Mouse (Mus musculus): ENCODE data around the gene Hist1h4f. TPM values are rescaled to one million over a fixed set of nuclear protein-coding genes. Genes with fewer than 3 reads are reported as not detected.

Gene Hist1h4f
- polyA plus RNA-seq, 1 experiment from 2014 or later = 2.4 TPM

DNA sequence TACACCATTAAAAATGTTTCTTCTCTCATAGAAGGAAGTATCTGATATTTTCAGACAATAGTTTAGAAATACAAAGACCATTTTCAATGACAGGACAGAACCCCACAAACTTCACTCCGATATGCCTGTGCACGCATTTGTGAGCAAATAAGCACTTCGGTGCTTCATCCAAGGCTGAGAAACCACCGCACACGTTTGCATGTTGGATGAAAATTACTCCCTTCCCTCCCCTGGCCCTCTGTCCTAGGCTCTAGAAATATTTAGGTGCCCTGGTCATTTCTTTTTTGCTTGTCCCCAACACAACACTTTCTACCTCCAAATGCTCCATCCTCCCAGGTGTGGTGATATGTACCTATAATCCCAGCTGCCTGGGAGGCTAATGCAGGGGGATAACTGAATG lies 49.9 kb downstream of the Hist1h4f start:
- no peaks in the 10 kb centered on the region for H3K36me3 ChIP-seq (ENCODE audit: control insufficient read depth, insufficient read depth)
- H3K9ac ChIP-seq (ENCODE audit: low read depth, low read length) = no peak overlapping the region; the same call in 1 of the 2 replicates
- no peaks in the 10 kb centered on the region for H3K27me3 ChIP-seq (ENCODE audit: control insufficient read depth, insufficient read depth, low read depth, low read length)
- peaks cover 44% of the 10 kb centered on the region for H3K4me1 ChIP-seq (ENCODE audit: control insufficient read depth, low read depth, low read length)
- H3K4me3 ChIP-seq (ENCODE audit: low read depth, low read length) = peak overlapping the region; percentile 26
- H3K4me2 ChIP-seq (ENCODE audit: low read depth, low read length) = peak overlapping the region; percentile 56
- ATAC-seq (ENCODE audit: low read depth) = no peak
- WGBS (ENCODE audit: insufficient replicate concordance) = 26% methylated on average over 5 of the region's 5 CpGs
- no peak overlapping the region for H3K27ac ChIP-seq (ENCODE audit: low read length)
- H3K9me3 ChIP-seq (replicated peaks; ENCODE audit: control insufficient read depth, low read length) = no peaks in the 10 kb centered on the region

Small RNA genes within 50 kb of the gene (microRNA-seq; reads per million reads assigned to microRNA genes)
- gene Gm44297 (not detected), gene Gm44359 (not detected), gene Gm44394 (not detected), gene n-TStga1 (3.4 reads per million, percentile 11 among the genes with 10 or more reads in this experiment)

Other genes starting within 250 kb of the Hist1h4f start
- 12.0 and 13.1 TPM in 2 replicates for gene Zfp322a, start 182.4 kb downstream of the Hist1h4f start, polyA plus RNA-seq (2015; fragmentation: Nextera tagmentation; extraction: Ambion mirVana)
- gene Abt1, start 127.8 kb downstream of the Hist1h4f start, polyA plus RNA-seq (2015; fragmentation: Nextera tagmentation; extraction: Ambion mirVana) = 4.5 TPM in 2 replicates
- 1.9 and 2.0 TPM in 2 replicates for gene Btn1a1, start 85.7 kb downstream of the Hist1h4f start, polyA plus RNA-seq (2015; fragmentation: Nextera tagmentation; extraction: Ambion mirVana)
- not detected in 2 replicates for gene Btn2a2, start 62.8 kb downstream of the Hist1h4f start, polyA plus RNA-seq (2015; fragmentation: Nextera tagmentation; extraction: Ambion mirVana)
- 5.5 and 9.8 TPM in 2 replicates for gene Hist1h4h, start 20.6 kb downstream of the Hist1h4f start, polyA plus RNA-seq (2015; fragmentation: Nextera tagmentation; extraction: Ambion mirVana)
- 2.0 and 6.7 TPM in 2 replicates for gene Hist1h2af, start 17.7 kb downstream of the Hist1h4f start, polyA plus RNA-seq (2015; fragmentation: Nextera tagmentation; extraction: Ambion mirVana)
- gene Hist1h3g, start 16.2 kb downstream of the Hist1h4f start, polyA plus RNA-seq (2015; fragmentation: Nextera tagmentation; extraction: Ambion mirVana) = 11.0 and 14.8 TPM in 2 replicates
- 1.1 and 1.8 TPM in 2 replicates for gene Hist1h2bh, start 8.3 kb downstream of the Hist1h4f start, polyA plus RNA-seq (2015; fragmentation: Nextera tagmentation; extraction: Ambion mirVana)
- gene Hist1h3f, start 7.6 kb downstream of the Hist1h4f start, polyA plus RNA-seq (2015; fragmentation: Nextera tagmentation; extraction: Ambion mirVana) = 1.2 and 1.4 TPM in 2 replicates
- 1.2 and 1.4 TPM in 2 replicates for gene Hist1h1d, start 1.6 kb upstream of the Hist1h4f start, polyA plus RNA-seq (2015; fragmentation: Nextera tagmentation; extraction: Ambion mirVana)
- 3.4 and 4.2 TPM in 2 replicates for gene Hist1h3e, start 10.7 kb upstream of the Hist1h4f start, polyA plus RNA-seq (2015; fragmentation: Nextera tagmentation; extraction: Ambion mirVana)
- 63.6 and 96.6 TPM in 2 replicates for gene Hist1h2ae, start 19.6 kb upstream of the Hist1h4f start, polyA plus RNA-seq (2015; fragmentation: Nextera tagmentation; extraction: Ambion mirVana)
- gene Hist1h2bg, start 19.7 kb upstream of the Hist1h4f start, polyA plus RNA-seq (2015; fragmentation: Nextera tagmentation; extraction: Ambion mirVana) = 10.6 and 13.5 TPM in 2 replicates
- gene Hist1h2bf, start 22.5 kb upstream of the Hist1h4f start, polyA plus RNA-seq (2015; fragmentation: Nextera tagmentation; extraction: Ambion mirVana) = 3.7 and 5.9 TPM in 2 replicates
- 2.2 and 3.8 TPM in 2 replicates for gene Hist1h2ad, start 22.7 kb upstream of the Hist1h4f start, polyA plus RNA-seq (2015; fragmentation: Nextera tagmentation; extraction: Ambion mirVana)
- gene Hist1h3d, start 24.1 kb upstream of the Hist1h4f start, polyA plus RNA-seq (2015; fragmentation: Nextera tagmentation; extraction: Ambion mirVana) = 6.6 and 7.7 TPM in 2 replicates
- 126 and 155 TPM in 2 replicates for gene Hist1h4d, start 29.9 kb upstream of the Hist1h4f start, polyA plus RNA-seq (2015; fragmentation: Nextera tagmentation; extraction: Ambion mirVana)
- gene Hist1h2be, start 69.5 kb upstream of the Hist1h4f start, polyA plus RNA-seq (2015; fragmentation: Nextera tagmentation; extraction: Ambion mirVana) = 1.9 and 2.0 TPM in 2 replicates
- 23.6 and 27.8 TPM in 2 replicates for gene Hist1h1e, start 70.9 kb upstream of the Hist1h4f start, polyA plus RNA-seq (2015; fragmentation: Nextera tagmentation; extraction: Ambion mirVana)
- gene Hist1h2ac, start 132.3 kb upstream of the Hist1h4f start, polyA plus RNA-seq (2015; fragmentation: Nextera tagmentation; extraction: Ambion mirVana) = 1.2 and 1.5 TPM in 2 replicates
- gene Hist1h2bc, start 132.6 kb upstream of the Hist1h4f start, polyA plus RNA-seq (2015; fragmentation: Nextera tagmentation; extraction: Ambion mirVana) = 202 and 220 TPM in 2 replicates
- 0.13 TPM in 1 of 2 replicates, not detected in the other for gene Hist1h1t, start 144.2 kb upstream of the Hist1h4f start, polyA plus RNA-seq (2015; fragmentation: Nextera tagmentation; extraction: Ambion mirVana)
- gene Hist1h4c, start 146.8 kb upstream of the Hist1h4f start, polyA plus RNA-seq (2015; fragmentation: Nextera tagmentation; extraction: Ambion mirVana) = 6.3 and 8.9 TPM in 2 replicates
- gene Hfe, start 159.2 kb upstream of the Hist1h4f start, polyA plus RNA-seq (2015; fragmentation: Nextera tagmentation; extraction: Ambion mirVana) = 16.0 and 16.3 TPM in 2 replicates
- gene Hist1h1c, start 187.2 kb upstream of the Hist1h4f start, polyA plus RNA-seq (2015; fragmentation: Nextera tagmentation; extraction: Ambion mirVana) = 99.6 and 112 TPM in 2 replicates
- gene Hist1h3c, start 194.0 kb upstream of the Hist1h4f start, polyA plus RNA-seq (2015; fragmentation: Nextera tagmentation; extraction: Ambion mirVana) = 4.4 and 7.4 TPM in 2 replicates
- 3.2 and 6.3 TPM in 2 replicates for gene Hist1h2bb, start 195.1 kb upstream of the Hist1h4f start, polyA plus RNA-seq (2015; fragmentation: Nextera tagmentation; extraction: Ambion mirVana)
- gene Hist1h2ab, start 199.5 kb upstream of the Hist1h4f start, polyA plus RNA-seq (2015; fragmentation: Nextera tagmentation; extraction: Ambion mirVana) = 49.0 and 58.5 TPM in 2 replicates
- 14.4 TPM in 2 replicates for gene Hist1h3b, start 200.6 kb upstream of the Hist1h4f start, polyA plus RNA-seq (2015; fragmentation: Nextera tagmentation; extraction: Ambion mirVana)
- gene Hist1h4b, start 205.4 kb upstream of the Hist1h4f start, polyA plus RNA-seq (2015; fragmentation: Nextera tagmentation; extraction: Ambion mirVana) = 3.5 and 5.4 TPM in 2 replicates
- gene Hist1h4a, start 209.6 kb upstream of the Hist1h4f start, polyA plus RNA-seq (2015; fragmentation: Nextera tagmentation; extraction: Ambion mirVana) = 0.48 TPM in 1 of 2 replicates, not detected in the other
- gene Hist1h3a, start 210.7 kb upstream of the Hist1h4f start, polyA plus RNA-seq (2015; fragmentation: Nextera tagmentation; extraction: Ambion mirVana) = 4.6 and 6.8 TPM in 2 replicates
- gene Hist1h1a, start 212.0 kb upstream of the Hist1h4f start, polyA plus RNA-seq (2015; fragmentation: Nextera tagmentation; extraction: Ambion mirVana) = 2.5 and 3.5 TPM in 2 replicates
- not detected in 2 replicates for gene Trim38, start 218.3 kb upstream of the Hist1h4f start, polyA plus RNA-seq (2015; fragmentation: Nextera tagmentation; extraction: Ambion mirVana)

Measured in liver, embryonic 16.5 days (tissue).